Mouse (Mus musculus) hindbrain, embryonic 11.5 days (tissue): ENCODE data around the gene Stra6. TPM values are rescaled to one million over a fixed set of nuclear protein-coding genes. Genes with fewer than 3 reads are reported as not detected.
A peak's percentile ranks its signal among the peaks of the same experiment; 100 is the strongest.

ENCODE experiments used
- ATAC-seq: fragments of 200-750 bp; cut with Nextera tagmentation; 2 replicates; pipeline ENCODE4 v1.8.0; 2017; ENCODE audit warnings: mild to moderate bottlenecking, moderate TSS enrichment, moderate library complexity; ENCODE audit not compliant: low FRiP score
- DNase-seq: peaks from one replicate; pipeline ENCODE4 v3.0.0-alpha.2; 2015; ENCODE audit warnings: low spot score
- H3K27ac ChIP-seq: fragments of 300-500 bp; sonication (generic); 2 replicates; pipeline ENCODE4 v1.5.1; 2014; ENCODE audit warnings: mild to moderate bottlenecking, low read depth, low read length
- H3K27me3 ChIP-seq: fragments of 300-500 bp; sonication (generic); 2 replicates; pipeline ENCODE4 v1.6.1; 2014; ENCODE audit warnings: mild to moderate bottlenecking, low read length, moderate library complexity, mixed read lengths; ENCODE audit not compliant: control insufficient read depth, insufficient read depth
- H3K36me3 ChIP-seq: fragments of 300-500 bp; sonication (generic); 2 replicates; pipeline ENCODE4 v1.6.1; 2014; ENCODE audit warnings: mild to moderate bottlenecking, low read length, moderate library complexity, mixed read lengths; ENCODE audit not compliant: control insufficient read depth, insufficient read depth
- H3K4me1 ChIP-seq: fragments of 300-500 bp; sonication (generic); replicated peaks from 2 replicates; pipeline ENCODE4 v1.6.1; 2014; ENCODE audit warnings: low read length, mixed read lengths; ENCODE audit not compliant: control insufficient read depth, insufficient read depth
- H3K4me2 ChIP-seq: fragments of 300-500 bp; sonication (generic); replicated peaks from 2 replicates; pipeline ENCODE4 v1.6.1; 2014; ENCODE audit warnings: mild to moderate bottlenecking, low read depth, low read length
- H3K4me3 ChIP-seq: fragments of 300-500 bp; sonication (generic); 2 replicates; pipeline ENCODE4 v1.5.1; 2014; ENCODE audit warnings: low read depth, low read length
- H3K9ac ChIP-seq: fragments of 300-500 bp; sonication (generic); 2 replicates; pipeline ENCODE4 v1.6.1; 2014; ENCODE audit warnings: low read depth, low read length
- H3K9me3 ChIP-seq: fragments of 300-500 bp; sonication (generic); 2 replicates; pipeline ENCODE4 v1.6.1; 2016; ENCODE audit warnings: low read length; ENCODE audit not compliant: control insufficient read depth
- WGBS: fragments of 180-500 bp; shearing (Covaris S2); extraction: QIAGEN DNeasy Blood & Tissue Kit; methylation state at CpG from one replicate; pipeline ENCODE4 v1.1.7; 2014; 5-methylcytosine and 5-hydroxymethylcytosine counted together
- polyA plus RNA-seq: library from polyadenylated mRNA; unstranded; fragments of >200 nt; fragmentation: Nextera tagmentation; extraction: Ambion mirVana; gene quantifications from 2 replicates; pipeline ENCODE4 v1.2.1, GENCODE M21; 2014

The Stra6 gene
- polyA plus RNA-seq, 1 experiment from 2014 or later: 8.2 TPM

DNA sequence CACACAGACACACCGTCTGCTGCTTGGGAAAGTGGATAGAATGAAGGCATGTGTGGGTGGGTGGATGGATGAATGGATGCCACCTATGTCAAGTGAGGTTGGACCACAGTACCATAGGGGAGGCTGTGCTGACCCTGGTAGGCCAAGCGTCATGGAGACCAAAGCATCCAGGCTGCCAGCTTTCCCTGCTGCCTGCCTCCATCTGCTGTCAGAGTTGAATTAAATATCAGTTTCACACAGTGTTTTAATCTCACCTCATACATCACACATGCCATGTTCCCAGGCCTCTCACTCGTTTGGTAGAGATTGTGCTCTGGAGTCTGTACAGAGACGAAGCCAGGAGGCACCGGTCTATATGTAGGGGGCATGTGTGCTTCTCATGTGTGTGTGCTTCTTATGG, 47.2 kb downstream of the Stra6 start:
- Histone ChIP-seq H3K4me3 (no peak overlapping the region), H3K9ac (no peak overlapping the region), H3K4me1 (peaks cover 28% of the 10 kb centered on the region), H3K9me3 (no peaks in the 10 kb centered on the region), H3K4me2 (no peak overlapping the region), H3K27me3 (peaks cover under 1% of the 10 kb centered on the region; the same call in 1 of the 2 replicates), H3K27ac (no peak overlapping the region; the same call in 1 of the 2 replicates), H3K36me3 (no peaks in the 10 kb centered on the region)
- ATAC-seq: no peak
- 76% methylated on average over 5 of the region's 5 CpGs for WGBS
- no peak for DNase-seq

DNA sequence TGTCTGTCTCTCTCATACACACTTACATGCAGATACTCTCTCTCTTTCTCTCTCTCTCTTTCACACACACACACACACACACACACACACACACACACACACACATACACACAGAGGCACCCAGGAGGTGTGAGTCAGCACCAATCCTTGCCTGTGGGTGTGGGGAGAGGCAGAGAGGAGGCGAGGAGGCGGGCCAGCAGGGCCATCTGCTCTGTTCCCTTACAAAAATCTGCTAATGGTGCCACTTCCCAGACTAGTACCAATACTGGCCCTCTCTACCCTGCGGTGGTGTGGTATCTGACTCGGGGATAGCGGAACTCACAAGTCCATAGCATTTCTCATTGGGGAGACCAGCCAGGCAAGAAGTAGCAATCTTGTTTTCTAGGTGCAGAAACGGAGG, 47.8 kb downstream of the Stra6 start:
- DNase-seq (no peak), ATAC-seq (no peak)
- Histone ChIP-seq H3K4me2 (no peak overlapping the region), H3K4me1 (peaks cover 34% of the 10 kb centered on the region), H3K9me3 (no peaks in the 10 kb centered on the region), H3K9ac (no peak overlapping the region), H3K4me3 (no peak overlapping the region), H3K27me3 (peaks cover 5% of the 10 kb centered on the region), H3K27ac (peak overlapping the region; percentile 95), H3K36me3 (no peaks in the 10 kb centered on the region)
- 55% methylated on average over 6 of the region's 6 CpGs for WGBS

DNA sequence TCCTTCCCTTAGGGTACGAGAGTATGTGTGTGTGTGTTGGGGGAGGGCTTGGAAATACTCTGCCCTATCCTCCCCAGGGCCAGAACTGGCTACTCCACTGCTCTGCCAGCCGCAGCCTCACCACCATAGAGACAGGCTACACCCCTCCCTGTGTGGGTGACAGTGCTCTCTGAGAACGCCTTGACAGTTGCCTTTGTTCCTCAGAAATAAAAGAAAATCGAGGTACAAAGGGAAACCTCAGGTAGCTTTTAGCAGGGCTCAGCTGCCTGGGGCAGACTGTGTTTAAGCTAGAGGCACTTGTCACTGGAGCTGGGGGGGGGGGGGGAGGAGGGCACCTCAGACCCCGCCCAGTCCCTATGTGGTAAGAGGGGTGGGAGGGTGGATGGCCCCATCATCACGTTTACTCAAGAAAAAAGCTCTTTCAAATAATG, 48.7 kb downstream of the Stra6 start:
- peak overlapping the region; percentile 34 for H3K9ac ChIP-seq
- peak overlapping the region; percentile 95 for H3K27ac ChIP-seq
- ATAC-seq (peak; percentile 76), DNase-seq (peak; percentile 63)
- H3K4me3 ChIP-seq: no peak overlapping the region
- no peaks in the 10 kb centered on the region for H3K9me3 ChIP-seq
- H3K27me3 ChIP-seq: peaks cover 9% of the 10 kb centered on the region
- no peaks in the 10 kb centered on the region for H3K36me3 ChIP-seq
- 5% methylated on average over 6 of the region's 6 CpGs for WGBS
- peaks cover 36% of the 10 kb centered on the region for H3K4me1 ChIP-seq
- H3K4me2 ChIP-seq: peak overlapping the region; percentile 32; the same call in 1 of the 2 replicates

- Histone ChIP-seq H3K27ac (peak overlapping the region; percentile 95), H3K9me3 (no peaks in the 10 kb centered on the region), H3K4me1 (peaks cover 34% of the 10 kb centered on the region), H3K36me3 (no peaks in the 10 kb centered on the region), H3K27me3 (peaks cover 10% of the 10 kb centered on the region), H3K9ac (peak overlapping the region; percentile 35), H3K4me2 (peak overlapping the region; percentile 32), H3K4me3 (no peak overlapping the region; the same call in 1 of the 2 replicates)
- 0% methylated on average over 6 of the region's 6 CpGs for WGBS
- DNase-seq (peak; percentile 84), ATAC-seq (peak; percentile 62)
Measured at GRCm38 (mm10) chr9:58112866-58113278, 49.3 kb downstream of the Stra6 start.

GRCm38 (mm10) chr9:58113279-58113884, 49.8 kb downstream of the Stra6 start:
- Histone ChIP-seq H3K4me3 (no peak overlapping the region; the same call in 1 of the 2 replicates), H3K36me3 (no peaks in the 10 kb centered on the region), H3K4me1 (peaks cover 34% of the 10 kb centered on the region), H3K27me3 (peaks cover 10% of the 10 kb centered on the region), H3K4me2 (peak overlapping the region; percentile 32), H3K27ac (peak overlapping the region; percentile 95), H3K9me3 (no peaks in the 10 kb centered on the region), H3K9ac (peak overlapping the region; percentile 35)
- ATAC-seq: peak; percentile 60; the same call in 1 of the 2 replicates
- peak; percentile 67 for DNase-seq
- WGBS: under 1% methylated on average over 22 of the region's 22 CpGs

DNA sequence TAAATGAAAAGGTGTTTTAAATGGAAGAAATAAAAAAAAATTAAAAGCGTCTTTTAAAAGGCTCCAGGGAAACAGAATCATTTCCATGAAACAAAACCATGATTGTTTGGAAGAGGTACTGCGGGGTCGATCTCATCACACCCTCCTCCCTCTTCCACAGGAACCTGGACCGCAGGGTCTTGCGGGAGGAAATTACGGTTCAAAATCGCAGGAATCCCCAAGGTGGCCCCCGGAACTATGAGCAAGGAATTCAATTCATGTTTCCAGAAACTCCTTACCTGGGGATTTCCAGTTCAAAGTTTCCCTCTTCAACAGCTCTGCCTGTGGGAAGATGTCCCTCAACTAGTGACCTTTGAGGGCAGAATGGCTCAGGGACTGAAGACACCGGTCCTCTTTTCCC, 50.4 kb downstream of the Stra6 start:
- Histone ChIP-seq H3K27ac (peak overlapping the region; percentile 95), H3K9ac (no peak overlapping the region), H3K9me3 (no peaks in the 10 kb centered on the region), H3K4me2 (no peak overlapping the region), H3K27me3 (peaks cover 10% of the 10 kb centered on the region), H3K4me1 (peaks cover 34% of the 10 kb centered on the region), H3K36me3 (no peaks in the 10 kb centered on the region), H3K4me3 (no peak overlapping the region)
- ATAC-seq (no peak), DNase-seq (peak; percentile 30)
- 3% methylated on average over 9 of the region's 9 CpGs for WGBS

- H3K27me3 ChIP-seq: peaks cover 10% of the 10 kb centered on the region
- no peaks in the 10 kb centered on the region for H3K36me3 ChIP-seq
- 26% methylated on average over 7 of the region's 7 CpGs for WGBS
- ATAC-seq (no peak), DNase-seq (peak; percentile 32)
- H3K27ac ChIP-seq: peak overlapping the region; percentile 53; the same call in 1 of the 2 replicates
- H3K4me2 ChIP-seq: no peak overlapping the region
- no peak overlapping the region for H3K9ac ChIP-seq
- no peaks in the 10 kb centered on the region for H3K9me3 ChIP-seq
- no peak overlapping the region for H3K4me3 ChIP-seq
- H3K4me1 ChIP-seq: peaks cover 34% of the 10 kb centered on the region
Measured at GRCm38 (mm10) chr9:58115297-58115925, 51.8 kb downstream of the Stra6 start.

DNA sequence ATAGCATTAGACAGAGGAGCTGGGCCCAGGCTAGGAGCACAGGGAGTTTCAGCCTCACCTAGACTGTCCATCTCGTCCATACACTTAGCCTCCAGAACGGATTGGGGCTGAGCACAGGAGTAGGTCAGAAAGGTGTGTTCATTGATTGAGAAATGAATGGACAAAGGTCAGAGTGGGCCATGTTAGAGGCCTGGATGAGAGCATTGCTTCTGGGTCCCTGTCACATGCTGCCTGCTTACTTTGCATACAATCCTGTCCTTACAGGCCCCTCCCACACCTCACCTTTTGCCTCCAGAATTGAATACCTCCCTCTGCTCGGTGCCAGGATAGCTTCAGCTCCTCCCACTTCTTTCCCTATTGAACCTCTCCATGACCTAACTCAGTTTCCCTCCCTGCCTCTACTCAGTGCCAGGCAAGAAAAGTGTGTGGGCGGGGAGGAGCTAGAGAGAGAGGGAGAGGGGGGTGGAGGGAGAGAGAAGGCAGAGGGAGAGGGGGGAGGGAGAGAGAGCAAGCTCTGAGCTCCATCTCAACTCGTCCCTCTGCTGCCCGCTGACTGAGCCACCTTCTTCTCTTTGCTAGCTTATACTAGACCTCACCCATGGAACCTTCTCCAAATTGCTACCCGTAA, 52.5 kb downstream of the Stra6 start:
- no peak overlapping the region; the same call in 1 of the 2 replicates for H3K27ac ChIP-seq
- 28% methylated on average over 7 of the region's 7 CpGs for WGBS
- no peak overlapping the region for H3K9ac ChIP-seq

More for the DNA sequence above, 52.5 kb downstream of the Stra6 start:
- peaks cover 34% of the 10 kb centered on the region for H3K4me1 ChIP-seq
- no peak for ATAC-seq
- H3K4me3 ChIP-seq: no peak overlapping the region
- no peak overlapping the region for H3K4me2 ChIP-seq
- DNase-seq: no peak
- no peaks in the 10 kb centered on the region for H3K36me3 ChIP-seq
- peaks cover 10% of the 10 kb centered on the region for H3K27me3 ChIP-seq
- no peaks in the 10 kb centered on the region for H3K9me3 ChIP-seq
